Mouse (Mus musculus) bone marrow, adult 2 months (tissue): Measurements from ENCODE around the gene Epb41.

Experiments used
- CTCF ChIP-seq: fragments of 200-500 bp; IDR thresholded peaks from 2 replicates; pipeline ENCODE4 v1.5.1; 2011; ENCODE audit warnings: low read length, control low read depth; ENCODE audit not compliant: control insufficient read depth, insufficient read depth
- POLR2A ChIP-seq: fragments of 200-500 bp; IDR thresholded peaks from 2 replicates; pipeline ENCODE4 v1.6.1; 2011; ENCODE audit warnings: low read depth, mild to moderate bottlenecking, control low read depth, low read length, borderline replicate concordance; ENCODE audit not compliant: control insufficient read depth

DNA sequence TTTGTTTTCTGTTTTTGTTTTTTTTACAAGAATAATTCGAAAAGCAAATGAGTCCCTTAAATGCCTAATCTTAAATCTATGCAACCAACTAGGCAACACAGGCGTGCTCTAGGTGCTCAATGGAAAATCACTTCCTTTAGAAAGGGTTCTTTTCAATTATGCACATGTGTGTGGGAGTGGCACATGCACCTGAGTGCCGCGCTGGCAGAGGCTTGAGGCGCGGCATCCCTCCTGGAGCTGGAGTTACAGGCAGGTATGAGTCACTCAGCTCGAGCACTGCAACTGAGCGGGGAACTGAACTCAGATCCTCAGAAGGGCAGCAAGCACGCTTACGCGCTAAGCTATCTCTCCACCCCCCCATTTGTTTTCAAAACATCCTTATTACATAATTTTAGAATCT is 127.3 kb downstream of the Epb41 start:
- TF ChIP-seq CTCF (no peak), POLR2A (no peak)
